Mouse (Mus musculus) midbrain, embryonic 10.5 days (tissue): Measurements from ENCODE around the gene Nacc2. TPM values are rescaled to one million over a fixed set of nuclear protein-coding genes. Genes with fewer than 3 reads are reported as not detected.

Source experiments
- DNase-seq: peaks from one replicate; pipeline ENCODE4 v3.0.0-alpha.2; 2017; ENCODE audit warnings: low spot score
- H3K27ac ChIP-seq: fragments of 300-500 bp; sonication (generic); replicated peaks from 2 replicates; pipeline ENCODE4 v1.5.1; 2016; ENCODE audit warnings: mild to moderate bottlenecking
- H3K27me3 ChIP-seq: fragments of 300-500 bp; sonication (generic); 2 replicates; pipeline ENCODE4 v1.6.1; 2016; ENCODE audit warnings: low read depth, mild to moderate bottlenecking; ENCODE audit not compliant: poor library complexity, severe bottlenecking
- H3K36me3 ChIP-seq: fragments of 300-500 bp; sonication (generic); 2 replicates; pipeline ENCODE4 v1.6.1; 2016; ENCODE audit warnings: mild to moderate bottlenecking, moderate library complexity
- H3K4me1 ChIP-seq: fragments of 300-500 bp; sonication (generic); 2 replicates; pipeline ENCODE4 v1.6.1; 2016
- H3K4me3 ChIP-seq: fragments of 300-500 bp; sonication (generic); 2 replicates; pipeline ENCODE4 v1.5.1; 2016; ENCODE audit warnings: mild to moderate bottlenecking, moderate library complexity
- H3K9me3 ChIP-seq: fragments of 300-500 bp; sonication (generic); replicated peaks from 2 replicates; pipeline ENCODE4 v1.6.1; 2016; ENCODE audit warnings: mild to moderate bottlenecking
- WGBS: fragments of 180-500 bp; shearing (Covaris S2); methylation state at CpG from one replicate; pipeline ENCODE4 v1.1.7; 2016; 5-methylcytosine and 5-hydroxymethylcytosine counted together
- polyA plus RNA-seq: library from polyadenylated mRNA; unstranded; fragments of >200 nt; fragmentation: Nextera tagmentation; extraction: Ambion mirVana; gene quantifications from 2 replicates; pipeline ENCODE4 v1.2.1, GENCODE M21; 2016

The Nacc2 gene
- polyA plus RNA-seq, 1 experiment from 2014 or later = 4.3 TPM

- Histone ChIP-seq H3K27ac (no peak overlapping the region), H3K36me3 (no peaks in the 10 kb centered on the region), H3K9me3 (no peaks in the 10 kb centered on the region), H3K4me3 (no peak overlapping the region), H3K4me1 (peaks cover 8% of the 10 kb centered on the region), H3K27me3 (no peaks in the 10 kb centered on the region)
- no peak for DNase-seq
- 79% methylated on average over 7 of the region's 7 CpGs for WGBS
Observed at GRCm38 (mm10) chr2:26146337-26147042, 23.5 kb upstream of the Nacc2 start.

- H3K9me3 ChIP-seq = no peaks in the 10 kb centered on the region
- H3K4me3 ChIP-seq = no peak overlapping the region
- peaks cover 18% of the 10 kb centered on the region for H3K4me1 ChIP-seq
- H3K27ac ChIP-seq = no peak overlapping the region
- no peak for DNase-seq
- no peaks in the 10 kb centered on the region for H3K27me3 ChIP-seq
- H3K36me3 ChIP-seq = no peaks in the 10 kb centered on the region
- 79% methylated on average over 4 of the region's 4 CpGs for WGBS
Observed at GRCm38 (mm10) chr2:26145113-26145512, 22.1 kb upstream of the Nacc2 start.

GRCm38 (mm10) chr2:26144331-26144730, 21.3 kb upstream of the Nacc2 start:
- Histone ChIP-seq H3K27me3 (no peaks in the 10 kb centered on the region), H3K36me3 (no peaks in the 10 kb centered on the region), H3K9me3 (no peaks in the 10 kb centered on the region), H3K4me1 (peaks cover 21% of the 10 kb centered on the region), H3K27ac (no peak overlapping the region), H3K4me3 (no peak overlapping the region)
- 88% methylated on average over 4 of the region's 4 CpGs for WGBS
- DNase-seq = no peak

GRCm38 (mm10) chr2:26143556-26143955, 20.5 kb upstream of the Nacc2 start:
- H3K27ac ChIP-seq = no peak overlapping the region
- H3K9me3 ChIP-seq = no peaks in the 10 kb centered on the region
- no peak for DNase-seq
- peaks cover under 1% of the 10 kb centered on the region for H3K36me3 ChIP-seq
- peaks cover 29% of the 10 kb centered on the region for H3K4me1 ChIP-seq
- no peaks in the 10 kb centered on the region for H3K27me3 ChIP-seq
- H3K4me3 ChIP-seq = no peak overlapping the region
- 75% methylated on average over 2 of the region's 2 CpGs for WGBS

- Histone ChIP-seq H3K4me1 (peaks cover 33% of the 10 kb centered on the region), H3K27ac (no peak overlapping the region), H3K27me3 (no peaks in the 10 kb centered on the region), H3K36me3 (peaks cover 7% of the 10 kb centered on the region), H3K4me3 (no peak overlapping the region), H3K9me3 (no peaks in the 10 kb centered on the region)
- no peak for DNase-seq
- 89% methylated on average over 3 of the region's 3 CpGs for WGBS
Observed at GRCm38 (mm10) chr2:26142986-26143385, 20.0 kb upstream of the Nacc2 start.

GRCm38 (mm10) chr2:26141893-26142635, 19.0 kb upstream of the Nacc2 start:
- WGBS = 70% methylated on average over 12 of the region's 12 CpGs
- Histone ChIP-seq H3K4me3 (0 out of 2 replicates have a peak overlapping the region, but pooled peaks have one; percentile 83), H3K27me3 (no peaks in the 10 kb centered on the region), H3K4me1 (peaks cover 33% of the 10 kb centered on the region), H3K27ac (no peak overlapping the region), H3K36me3 (peaks cover 16% of the 10 kb centered on the region), H3K9me3 (no peaks in the 10 kb centered on the region)
- DNase-seq = peak; percentile 47

GRCm38 (mm10) chr2:26140903-26141302, 17.9 kb upstream of the Nacc2 start:
- WGBS = 19% methylated on average over 6 of the region's 6 CpGs
- Histone ChIP-seq H3K4me3 (peak overlapping the region; percentile 83), H3K27ac (peak overlapping the region; percentile 99), H3K9me3 (no peaks in the 10 kb centered on the region), H3K36me3 (peaks cover 20% of the 10 kb centered on the region), H3K4me1 (peaks cover 33% of the 10 kb centered on the region), H3K27me3 (no peaks in the 10 kb centered on the region)
- no peak for DNase-seq

GRCm38 (mm10) chr2:26140292-26140819, 17.3 kb upstream of the Nacc2 start:
- H3K27ac ChIP-seq = peak overlapping the region; percentile 99
- under 1% methylated on average over 60 of the region's 60 CpGs for WGBS
- no peaks in the 10 kb centered on the region for H3K27me3 ChIP-seq
- H3K9me3 ChIP-seq = no peaks in the 10 kb centered on the region
- DNase-seq = peak; percentile 100
- peak overlapping the region; percentile 83 for H3K4me3 ChIP-seq
- peaks cover 33% of the 10 kb centered on the region for H3K4me1 ChIP-seq
- peaks cover 21% of the 10 kb centered on the region for H3K36me3 ChIP-seq

- no peaks in the 10 kb centered on the region for H3K9me3 ChIP-seq
Observed at GRCm38 (mm10) chr2:26139545-26140206, 16.7 kb upstream of the Nacc2 start.

GRCm38 (mm10) chr2:26139034-26139544, 16.1 kb upstream of the Nacc2 start:
- peak overlapping the region; percentile 99 for H3K27ac ChIP-seq
- WGBS = 64% methylated on average over 7 of the region's 7 CpGs
- H3K4me3 ChIP-seq = peak overlapping the region; percentile 83
- DNase-seq = no peak
- H3K36me3 ChIP-seq = peaks cover 23% of the 10 kb centered on the region
- no peaks in the 10 kb centered on the region for H3K27me3 ChIP-seq
- no peaks in the 10 kb centered on the region for H3K9me3 ChIP-seq
- peaks cover 37% of the 10 kb centered on the region for H3K4me1 ChIP-seq

More at GRCm38 (mm10) chr2:26139545-26140206, 16.7 kb upstream of the Nacc2 start:
- peak overlapping the region; percentile 99 for H3K27ac ChIP-seq
- no peaks in the 10 kb centered on the region for H3K27me3 ChIP-seq
- H3K4me1 ChIP-seq = peaks cover 33% of the 10 kb centered on the region
- peaks cover 23% of the 10 kb centered on the region for H3K36me3 ChIP-seq
- H3K4me3 ChIP-seq = peak overlapping the region; percentile 83
- under 1% methylated on average over 60 of the region's 60 CpGs for WGBS
- DNase-seq = peak; percentile 85

GRCm38 (mm10) chr2:26138252-26139033, 15.4 kb upstream of the Nacc2 start:
- Histone ChIP-seq H3K4me1 (peaks cover 43% of the 10 kb centered on the region), H3K27me3 (no peaks in the 10 kb centered on the region), H3K4me3 (peak overlapping the region; percentile 83), H3K36me3 (peaks cover 23% of the 10 kb centered on the region), H3K9me3 (no peaks in the 10 kb centered on the region), H3K27ac (peak overlapping the region; percentile 99)
- 79% methylated on average over 31 of the region's 31 CpGs for WGBS
- DNase-seq = no peak

- no peak for DNase-seq
- Histone ChIP-seq H3K9me3 (no peaks in the 10 kb centered on the region), H3K4me1 (peaks cover 63% of the 10 kb centered on the region), H3K36me3 (peaks cover 23% of the 10 kb centered on the region), H3K27ac (0 out of 2 replicates have a peak overlapping the region, but pooled peaks have one; percentile 94), H3K27me3 (no peaks in the 10 kb centered on the region), H3K4me3 (no peak overlapping the region)
- 92% methylated on average over 2 of the region's 2 CpGs for WGBS
Observed at GRCm38 (mm10) chr2:26134591-26134990, 11.6 kb upstream of the Nacc2 start.
